Mouse (Mus musculus) erythroblast, embryonic 14.5 days (primary cell): ENCODE measurements around the gene Habp4.

Experiments
- GATA1 ChIP-seq: IDR thresholded peaks from 2 replicates; pipeline ENCODE4 v1.6.1; 2012; ENCODE audit warnings: low read length, inconsistent platforms, mixed read lengths
- TAL1 ChIP-seq: IDR thresholded peaks from 3 replicates; pipeline ENCODE4 v1.6.1; 2012; ENCODE audit warnings: low read length, inconsistent platforms, mixed read lengths

DNA sequence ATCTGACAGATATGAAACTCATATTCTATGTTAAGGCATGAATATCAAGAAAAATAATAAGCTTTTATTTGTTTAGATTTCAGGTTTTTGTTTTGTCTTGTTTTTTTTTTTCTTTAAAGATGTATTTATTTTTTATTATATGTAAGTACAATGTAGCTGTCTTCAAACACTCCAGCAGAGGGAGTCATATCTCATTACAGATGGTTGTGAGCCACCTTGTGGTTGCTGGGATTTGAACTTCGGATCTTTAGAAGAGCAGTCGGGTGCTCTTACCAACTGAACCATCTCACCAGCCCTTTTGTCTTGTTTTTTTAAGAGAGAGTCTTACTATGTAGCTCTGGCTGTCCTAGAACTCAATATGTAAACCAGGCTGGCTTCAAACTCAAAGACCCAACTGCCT is 44.2 kb upstream of the Habp4 start:
- TF ChIP-seq TAL1 (no peak), GATA1 (no peak)
